Mouse (Mus musculus) embryonic stem cell, embryonic (primary cell): Measurements from ENCODE around the gene 4933415A04Rik.

Experiments used
- CTCF ChIA-PET, 4 experiments: fragments of 300-600 bp in 2 of 4; fragments of 350-600 bp in 2 of 4; sonication (Branson Sonifier 250); formaldehyde crosslinking; loops; one replicate each; lab custom pipeline; 2022; ENCODE audit warnings: inconsistent platforms in 2 of 4; lab: Charles Lee
- POLR2A ChIA-PET, 4 experiments: fragments of 300-600 bp in 2 of 4; fragments of 350-600 bp in 2 of 4; sonication (Branson Sonifier 250); formaldehyde crosslinking; loops; one replicate each; lab custom pipeline; 2022; ENCODE audit warnings: antibody characterized with exemption in 4 of 4, inconsistent platforms in 1 of 4; lab: Charles Lee

The 4933415A04Rik gene

GRCm38 (mm10) chr11:43605859-43606258, 19.0 kb downstream of the 4933415A04Rik start:
- CTCF ChIA-PET: interaction anchor here in 3 of 4 experiments (0.6 to 0.7 kb wide), 4 partner anchors 38 to 807 kb away, joined by 3 to 7 read pairs (median 5); no protein-coding TSS in a partner anchor
- POLR2A ChIA-PET: interaction anchor here in 1 of 4 experiments (0.6 kb wide), 1 partner anchor 196 kb away, joined by 4 read pairs; no protein-coding TSS in a partner anchor

GRCm38 (mm10) chr11:43608440-43608839, 21.6 kb downstream of the 4933415A04Rik start:
- CTCF ChIA-PET: interaction anchor here in 1 of 4 experiments (0.7 kb wide), 1 partner anchor 130 kb away, joined by 17 read pairs; no protein-coding TSS in a partner anchor
- POLR2A ChIA-PET: interaction anchor here in 1 of 4 experiments (0.7 kb wide), 1 partner anchor 228 kb away, joined by 3 read pairs; no protein-coding TSS in a partner anchor

- ChIA-PET CTCF (interaction anchor here (0.6 to 1.2 kb wide), 5 partner anchors 35 to 118 kb away, joined by 3 to 7 read pairs (median 4); no protein-coding TSS in a partner anchor), POLR2A (interaction anchor here in 1 of 4 experiments (1.1 to 1.2 kb wide), 2 partner anchors 9 to 16 kb away, joined by 3 read pairs; no protein-coding TSS in a partner anchor)
These were observed 23.3 kb downstream of the 4933415A04Rik start for GRCm38 (mm10) chr11:43610006-43610661.

- ChIA-PET POLR2A (interaction anchor here in 1 of 4 experiments (1.1 to 1.2 kb wide), 2 partner anchors 9 to 16 kb away, joined by 3 read pairs; no protein-coding TSS in a partner anchor), CTCF (interaction anchor here in 3 of 4 experiments (0.6 to 1.1 kb wide), 4 partner anchors 35 to 118 kb away, joined by 3 to 7 read pairs (median 4); no protein-coding TSS in a partner anchor)
These were observed 23.8 kb downstream of the 4933415A04Rik start for GRCm38 (mm10) chr11:43610662-43611033.

GRCm38 (mm10) chr11:43612834-43613488, 26.1 kb downstream of the 4933415A04Rik start:
- ChIA-PET CTCF (interaction anchor here (0.6 to 2.5 kb wide), 12 partner anchors 9 to 325 kb away, joined by 3 to 11 read pairs (median 3); no protein-coding TSS in a partner anchor), POLR2A (interaction anchor here in 1 of 4 experiments (1.5 kb wide), 1 partner anchor 19 kb away, joined by 3 read pairs; no protein-coding TSS in a partner anchor)

GRCm38 (mm10) chr11:43617924-43618323, 31.1 kb downstream of the 4933415A04Rik start:
- ChIA-PET POLR2A (interaction anchor here in 3 of 4 experiments (0.8 to 1.9 kb wide), 10 partner anchors 8 to 66 kb away, joined by 3 to 8 read pairs (median 4); no protein-coding TSS in a partner anchor), CTCF (interaction anchor here in 3 of 4 experiments (0.6 to 2.7 kb wide), 4 partner anchors 8 to 126 kb away, joined by 3 to 11 read pairs (median 3); no protein-coding TSS in a partner anchor)

- POLR2A ChIA-PET: interaction anchor here in 3 of 4 experiments (0.6 to 1.9 kb wide), 7 partner anchors 8 to 1149 kb away, joined by 3 to 8 read pairs (median 3); no protein-coding TSS in a partner anchor
These were observed 31.6 kb downstream of the 4933415A04Rik start for GRCm38 (mm10) chr11:43618403-43618802.

GRCm38 (mm10) chr11:43621769-43622168, 34.9 kb downstream of the 4933415A04Rik start:
- ChIA-PET CTCF (interaction anchor here in 1 of 4 experiments (0.7 kb wide), 1 partner anchor 23 kb away, joined by 12 read pairs; no protein-coding TSS in a partner anchor), POLR2A (no interaction called here)

More at GRCm38 (mm10) chr11:43618403-43618802, 31.6 kb downstream of the 4933415A04Rik start:
- CTCF ChIA-PET: interaction anchor here in 1 of 4 experiments (0.6 kb wide), 1 partner anchor 65 kb away, joined by 3 read pairs; no protein-coding TSS in a partner anchor

- ChIA-PET CTCF (no interaction called here), POLR2A (no interaction called here)
These were observed 37.5 kb downstream of the 4933415A04Rik start for GRCm38 (mm10) chr11:43624341-43624740.

GRCm38 (mm10) chr11:43626300-43626926, 39.6 kb downstream of the 4933415A04Rik start:
- CTCF ChIA-PET: interaction anchor here in 2 of 4 experiments (0.9 to 2.3 kb wide), 4 partner anchors 9 to 110 kb away, joined by 3 to 9 read pairs (median 7); no protein-coding TSS in a partner anchor
- POLR2A ChIA-PET: interaction anchor here (0.6 to 1.6 kb wide), 21 partner anchors 9 to 1084 kb away, joined by 3 to 10 read pairs (median 3); partner anchors contain the start of gene Pwwp2a (in 2 of the 4)

GRCm38 (mm10) chr11:43626927-43627645, 40.2 kb downstream of the 4933415A04Rik start:
- POLR2A ChIA-PET: interaction anchor here (0.7 to 1.9 kb wide), 14 partner anchors 10 to 203 kb away, joined by 3 to 8 read pairs (median 3); partner anchors contain the start of gene Pwwp2a (in 1 of the 4)
- CTCF ChIA-PET: interaction anchor here in 3 of 4 experiments (0.5 to 2.3 kb wide), 7 partner anchors 15 to 133 kb away, joined by 3 to 9 read pairs (median 4); no protein-coding TSS in a partner anchor

GRCm38 (mm10) chr11:43631645-43632044, 44.8 kb downstream of the 4933415A04Rik start:
- POLR2A ChIA-PET: interaction anchor here in 1 of 4 experiments (1.0 to 3.6 kb wide), 3 partner anchors 23 to 50 kb away, joined by 3 to 17 read pairs (median 9); partner anchors contain the start of gene Pwwp2a

GRCm38 (mm10) chr11:43632566-43632965, 45.7 kb downstream of the 4933415A04Rik start:
- ChIA-PET CTCF (interaction anchor here in 1 of 4 experiments (0.6 kb wide), 1 partner anchor 13 kb away, joined by 6 read pairs; no protein-coding TSS in a partner anchor), POLR2A (interaction anchor here in 1 of 4 experiments (1.0 to 3.6 kb wide), 4 partner anchors 16 to 49 kb away, joined by 3 to 17 read pairs (median 10); partner anchors contain the start of gene Pwwp2a)

More at GRCm38 (mm10) chr11:43631645-43632044, 44.8 kb downstream of the 4933415A04Rik start:
- CTCF ChIA-PET: no interaction called here

- ChIA-PET POLR2A (interaction anchor here in 3 of 4 experiments (0.7 to 3.6 kb wide), 12 partner anchors 12 to 261 kb away, joined by 3 to 17 read pairs (median 5); partner anchors contain the start of genes Pttg1 (in 1 of the 3) and Pwwp2a (in 1 of the 3)), CTCF (interaction anchor here in 3 of 4 experiments (0.6 to 1.3 kb wide), 4 partner anchors 12 to 209 kb away, joined by 3 to 7 read pairs (median 5); no protein-coding TSS in a partner anchor)
These were observed 46.3 kb downstream of the 4933415A04Rik start for GRCm38 (mm10) chr11:43633165-43633564.

GRCm38 (mm10) chr11:43633658-43634401, 47.0 kb downstream of the 4933415A04Rik start:
- ChIA-PET POLR2A (interaction anchor here in 3 of 4 experiments (0.5 to 3.6 kb wide), 17 partner anchors 11 to 261 kb away, joined by 3 to 17 read pairs (median 4); partner anchors contain the start of gene Pttg1 (in 1 of the 3)), CTCF (interaction anchor here (0.6 to 1.3 kb wide), 4 partner anchors 11 to 210 kb away, joined by 3 to 7 read pairs (median 4); no protein-coding TSS in a partner anchor)
